Mouse (Mus musculus) kidney, postnatal 36 days (tissue): Measurements from ENCODE around the gene Flrt1.

ENCODE experiments used
- DNase-seq, 2 experiments: peaks; one replicate each; pipeline ENCODE4 v3.0.0; 2021 to 2022; ENCODE audit warnings: mixed read lengths in 2 of 2

The Flrt1 gene

GRCm38 (mm10) chr19:7128551-7129475 is 23.3 kb upstream of the Flrt1 start:
- DNase-seq = no peak

- DNase-seq = no peak
Measured at GRCm38 (mm10) chr19:7126933-7127332, 21.4 kb upstream of the Flrt1 start.

- no peak for DNase-seq
Measured at GRCm38 (mm10) chr19:7126209-7126608, 20.7 kb upstream of the Flrt1 start.

GRCm38 (mm10) chr19:7125526-7126156 is 20.1 kb upstream of the Flrt1 start:
- DNase-seq = no peak

GRCm38 (mm10) chr19:7122698-7123306 is 17.3 kb upstream of the Flrt1 start:
- DNase-seq = no peak

- peak; percentile 53 to 56 for DNase-seq
Measured at GRCm38 (mm10) chr19:7122277-7122676, 16.7 kb upstream of the Flrt1 start.

- DNase-seq = peak; percentile 64 to 72
Measured at GRCm38 (mm10) chr19:7121252-7121651, 15.7 kb upstream of the Flrt1 start.

GRCm38 (mm10) chr19:7117653-7118307 is 12.3 kb upstream of the Flrt1 start:
- no peak for DNase-seq

GRCm38 (mm10) chr19:7117141-7117540 is 11.6 kb upstream of the Flrt1 start:
- DNase-seq = no peak

- DNase-seq = no peak
Measured at GRCm38 (mm10) chr19:7116038-7116731, 10.7 kb upstream of the Flrt1 start.

GRCm38 (mm10) chr19:7113574-7113973 is 8.0 kb upstream of the Flrt1 start:
- DNase-seq = no peak

- no peak for DNase-seq
Measured at GRCm38 (mm10) chr19:7112628-7113027, 7.1 kb upstream of the Flrt1 start.

GRCm38 (mm10) chr19:7111710-7112109 is 6.2 kb upstream of the Flrt1 start:
- DNase-seq = no peak

GRCm38 (mm10) chr19:7111309-7111708 is 5.8 kb upstream of the Flrt1 start:
- DNase-seq = no peak

GRCm38 (mm10) chr19:7110875-7111274 is 5.3 kb upstream of the Flrt1 start:
- peak; percentile 28 to 33 for DNase-seq

GRCm38 (mm10) chr19:7110097-7110496 is 4.6 kb upstream of the Flrt1 start:
- no peak for DNase-seq

- peak; percentile 75 to 78 for DNase-seq
Measured at GRCm38 (mm10) chr19:7108114-7108905, 2.8 kb upstream of the Flrt1 start.

- no peak for DNase-seq
Measured at GRCm38 (mm10) chr19:7107174-7107573, 1.6 kb upstream of the Flrt1 start.

- DNase-seq = no peak
Measured at GRCm38 (mm10) chr19:7106566-7106965, 1.0 kb upstream of the Flrt1 start.

- no peak for DNase-seq
Measured at GRCm38 (mm10) chr19:7103993-7104401, 1.5 kb downstream of the Flrt1 start.

- DNase-seq = no peak
Measured at GRCm38 (mm10) chr19:7103349-7103992, 2.1 kb downstream of the Flrt1 start.
